Mouse (Mus musculus) lung, postnatal 25 days (tissue): ENCODE results near the gene Hpse2.

Experiments
- DNase-seq: peaks from one replicate; pipeline ENCODE4 v3.0.0; 2022; ENCODE audit warnings: low spot score

Hpse2 gene

GRCm38 (mm10) chr19:42948114-42948636, 440.0 kb downstream of the Hpse2 start:
- no peak for DNase-seq

GRCm38 (mm10) chr19:42937544-42937943, 450.6 kb downstream of the Hpse2 start:
- DNase-seq: no peak

GRCm38 (mm10) chr19:42936661-42937193, 451.4 kb downstream of the Hpse2 start:
- DNase-seq: no peak

GRCm38 (mm10) chr19:42929702-42930101, 458.5 kb downstream of the Hpse2 start:
- no peak for DNase-seq

DNA sequence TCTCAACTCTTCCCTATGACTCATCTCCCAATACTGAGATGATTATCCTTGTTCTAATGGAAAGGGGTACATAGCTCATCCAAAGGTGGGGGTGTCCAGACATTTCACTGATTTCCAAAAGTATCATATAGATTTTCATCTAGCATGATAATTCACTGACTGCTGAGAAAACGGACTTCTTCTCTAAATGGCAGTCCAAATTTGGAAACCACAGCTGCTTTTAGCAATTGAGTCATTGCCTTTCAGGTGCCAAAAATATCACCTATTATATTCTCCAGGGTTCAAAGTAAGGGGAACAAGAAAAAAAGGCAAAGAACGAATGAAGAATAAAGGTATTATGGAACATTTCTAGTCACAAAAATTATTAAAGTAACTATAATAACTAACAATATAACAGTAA, 459.9 kb downstream of the Hpse2 start:
- no peak for DNase-seq

DNA sequence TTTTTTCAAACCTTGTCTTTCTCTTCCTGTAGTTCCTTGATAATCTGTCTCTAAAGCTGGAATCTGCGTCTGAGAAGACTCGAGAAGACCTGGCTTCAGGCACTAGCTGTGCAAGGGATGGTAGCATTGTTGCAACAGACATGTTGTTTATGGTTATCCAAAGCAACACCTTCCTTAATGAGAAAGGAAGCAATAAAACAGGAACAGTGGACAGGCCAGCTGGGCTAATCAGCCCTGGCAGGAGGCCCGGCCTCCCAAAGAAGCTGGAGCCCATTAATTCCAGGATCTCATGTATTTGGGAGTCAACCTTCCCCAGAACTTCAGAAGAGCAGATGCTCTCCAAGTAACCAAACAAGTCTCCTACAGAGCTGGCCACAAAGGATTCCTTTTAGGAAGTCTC, 465.5 kb downstream of the Hpse2 start:
- peak; percentile 2 for DNase-seq

DNA sequence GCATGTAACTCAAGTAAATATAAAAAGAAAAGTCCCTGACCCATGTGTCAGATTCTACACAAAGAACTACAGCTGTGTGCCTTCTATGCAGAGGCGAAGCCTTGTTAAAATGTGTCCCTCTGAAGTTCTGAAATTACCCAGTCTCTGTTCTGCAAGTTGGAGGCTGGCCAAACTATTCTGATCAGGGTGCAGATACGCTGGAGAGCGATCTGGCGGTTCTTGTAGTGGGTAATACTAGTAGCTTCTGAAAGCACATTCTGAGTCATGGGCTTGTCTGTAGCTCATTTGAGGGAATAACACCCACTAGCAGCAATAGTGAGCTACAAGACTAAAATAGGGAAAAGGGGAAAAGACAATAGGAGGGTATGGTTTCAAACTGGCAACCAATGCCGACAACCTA, 474.5 kb downstream of the Hpse2 start:
- DNase-seq: no peak

- no peak for DNase-seq
Observed at GRCm38 (mm10) chr19:42909719-42910118, 478.4 kb downstream of the Hpse2 start.

DNA sequence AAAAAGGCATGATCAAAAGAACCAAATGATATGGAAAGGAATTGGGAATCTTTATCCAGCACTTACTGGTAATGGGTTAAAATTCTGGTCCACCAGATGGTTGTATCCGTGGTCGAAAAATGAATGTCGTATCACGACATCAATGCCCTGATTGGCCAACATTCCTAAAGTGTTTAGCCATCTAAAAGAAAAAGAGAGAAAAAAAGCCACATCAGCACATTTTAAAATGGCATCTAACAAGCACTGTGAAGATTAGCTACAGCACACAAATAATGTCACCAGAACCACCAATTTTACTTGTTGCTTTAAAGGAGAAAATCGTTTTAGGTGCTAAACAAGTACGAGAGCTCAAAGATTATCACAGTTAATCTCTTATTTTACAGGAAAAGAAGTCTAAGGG, 479.6 kb downstream of the Hpse2 start:
- no peak for DNase-seq

DNA sequence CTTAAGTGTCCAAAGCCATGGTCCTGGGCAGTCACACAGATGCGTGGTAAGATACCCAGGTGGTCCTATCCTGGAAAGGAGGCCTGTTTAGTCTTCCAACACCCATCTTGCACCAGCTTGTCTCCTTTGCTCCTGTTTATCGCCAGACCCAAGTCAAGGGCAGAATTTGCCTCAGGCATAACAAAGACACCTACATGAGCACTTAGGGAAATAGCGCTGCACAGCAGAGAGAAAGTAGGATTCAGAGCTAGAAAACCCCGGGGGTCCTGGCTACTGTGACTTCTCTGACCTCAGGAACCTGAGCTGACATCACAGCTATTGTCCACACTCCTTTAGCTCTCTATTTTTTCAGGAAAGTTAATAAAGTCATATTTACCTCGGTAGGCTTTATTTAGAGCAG, 481.8 kb downstream of the Hpse2 start:
- DNase-seq: no peak

- DNase-seq: peak; percentile 4
Observed at GRCm38 (mm10) chr19:42904726-42905125, 483.4 kb downstream of the Hpse2 start.

DNA sequence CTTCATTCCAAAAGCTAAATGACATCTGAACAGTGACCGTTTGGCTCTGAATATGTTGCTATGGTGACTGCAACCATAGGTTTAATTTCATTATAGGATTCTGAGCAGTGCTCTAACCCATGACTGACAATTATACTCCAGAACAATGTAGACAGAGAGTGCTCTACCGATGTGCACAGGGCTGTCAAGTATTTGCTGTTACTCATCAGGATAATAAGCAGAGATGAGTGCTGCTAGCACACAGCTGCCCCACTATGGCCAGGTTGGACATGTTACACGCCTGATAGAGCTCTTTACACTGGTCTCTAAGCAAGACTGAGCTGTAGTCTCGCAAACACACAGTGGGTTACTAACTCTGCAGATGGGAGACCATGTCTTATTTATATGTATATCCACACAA, 483.9 kb downstream of the Hpse2 start:
- DNase-seq: no peak

- no peak for DNase-seq
Observed at GRCm38 (mm10) chr19:42903840-42904239, 484.3 kb downstream of the Hpse2 start.

- DNase-seq: no peak
Observed at GRCm38 (mm10) chr19:42902410-42903021, 485.6 kb downstream of the Hpse2 start.

- DNase-seq: no peak
Observed at GRCm38 (mm10) chr19:42891599-42891998, 496.6 kb downstream of the Hpse2 start.

DNA sequence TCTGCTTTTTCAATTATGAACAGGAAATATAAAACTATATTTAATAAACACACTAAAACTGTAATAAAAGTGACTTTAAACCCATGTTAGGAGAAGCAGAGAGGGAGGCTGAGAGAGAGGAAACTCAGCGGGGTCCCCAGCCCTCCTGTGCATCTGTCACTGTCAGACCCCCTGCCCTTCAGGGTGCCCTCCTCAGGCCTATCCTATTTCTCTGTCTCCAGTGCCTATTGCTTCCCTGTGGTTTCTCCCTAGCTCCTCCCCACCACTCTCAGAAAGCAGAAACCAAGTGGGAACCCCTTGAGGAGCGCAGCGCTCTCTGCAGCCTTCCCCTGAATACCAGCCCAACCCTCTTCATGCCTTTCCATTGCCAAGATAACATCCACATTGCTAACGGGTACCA, 510.5 kb downstream of the Hpse2 start:
- no peak for DNase-seq

DNA sequence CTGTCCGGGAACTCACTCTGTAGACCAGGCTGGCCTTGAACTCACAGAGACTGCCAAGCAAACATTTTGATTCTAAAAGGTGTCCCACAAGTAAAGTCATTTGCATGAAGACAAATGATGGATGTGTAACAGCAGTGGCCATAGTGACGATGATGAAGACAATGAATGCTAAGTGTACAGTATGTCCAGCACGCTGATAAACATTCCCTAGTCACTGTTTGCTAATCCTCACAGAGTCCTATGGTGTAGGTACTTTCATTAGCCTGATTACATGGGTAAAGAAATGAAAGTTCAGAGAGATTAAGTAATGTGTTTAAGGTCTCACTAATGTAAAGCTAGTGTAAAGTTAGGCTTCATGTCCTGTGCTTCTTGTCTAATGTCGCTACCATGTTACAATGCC, 511.6 kb downstream of the Hpse2 start:
- DNase-seq: no peak

GRCm38 (mm10) chr19:42869663-42870530, 518.3 kb downstream of the Hpse2 start:
- no peak for DNase-seq

DNA sequence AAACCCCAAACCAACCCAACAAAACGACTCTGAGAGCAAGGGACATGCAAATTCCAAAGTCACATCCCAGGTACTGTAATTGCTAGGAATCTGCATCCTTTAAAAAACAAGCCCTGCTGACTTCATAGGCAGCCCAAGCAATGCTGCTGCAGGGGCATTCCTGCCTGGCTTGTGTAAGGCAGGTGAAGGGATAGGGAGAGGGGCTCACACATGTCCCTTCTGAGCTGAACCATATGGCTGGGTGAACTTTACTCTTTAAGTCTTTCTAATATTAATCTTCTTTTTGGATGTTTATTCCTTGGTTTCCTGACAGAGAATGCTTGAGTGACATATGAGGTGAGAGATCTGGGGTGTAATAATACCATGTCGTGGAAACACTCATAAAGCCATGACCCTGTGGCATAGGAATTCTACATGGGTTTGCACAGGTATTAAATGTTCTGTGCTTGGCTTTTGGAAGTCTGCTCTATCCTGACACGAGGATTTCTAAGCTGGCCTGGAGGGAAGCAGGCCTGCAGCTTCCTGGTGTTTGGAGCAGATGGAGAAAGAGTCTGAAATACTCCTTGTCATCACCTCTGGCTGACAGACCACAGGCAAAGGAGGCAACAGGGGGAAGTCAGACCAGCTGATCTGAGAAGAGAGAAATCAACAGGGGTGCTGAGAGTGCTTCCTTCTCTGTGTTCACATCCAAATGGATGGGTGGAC, 519.0 kb downstream of the Hpse2 start:
- DNase-seq: no peak

DNA sequence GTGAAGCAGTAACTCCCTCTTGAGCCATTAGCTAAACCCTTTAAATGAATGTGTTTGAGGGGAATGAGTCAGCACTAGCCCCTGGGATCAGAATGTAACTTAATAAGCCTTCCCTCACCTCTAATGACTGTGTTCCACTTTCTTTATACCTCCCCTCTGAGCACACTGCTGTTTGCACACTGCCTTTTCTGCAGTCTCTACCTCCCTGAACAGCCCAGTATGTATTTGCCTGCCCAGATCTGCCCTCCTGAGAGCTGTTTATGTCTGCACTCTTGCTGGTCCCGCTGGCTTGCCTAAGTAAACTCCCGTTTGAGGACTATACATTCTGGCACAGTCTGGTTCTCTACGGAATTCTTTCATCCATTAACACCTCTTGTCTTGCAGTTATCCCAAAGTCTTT, 525.1 kb downstream of the Hpse2 start:
- no peak for DNase-seq

DNA sequence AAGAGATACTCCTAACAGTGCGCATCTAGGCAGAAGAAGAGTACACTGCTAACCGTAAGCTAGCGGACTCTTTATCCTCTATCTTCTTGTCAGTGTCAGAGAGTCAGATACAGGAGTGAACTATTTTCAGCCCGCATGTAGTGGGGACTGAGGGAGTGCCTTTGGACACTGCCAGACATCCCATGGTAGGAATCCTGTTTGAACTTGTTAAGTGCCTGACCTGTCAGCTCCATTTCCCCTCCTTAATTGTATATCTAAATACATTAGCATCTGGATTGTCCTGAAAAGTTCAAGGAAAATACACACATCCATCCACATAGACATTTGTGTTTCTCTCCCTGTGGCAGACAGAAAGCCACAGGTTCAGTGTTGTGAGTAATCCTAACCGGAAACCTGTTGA, 531.1 kb downstream of the Hpse2 start:
- DNase-seq: no peak

DNA sequence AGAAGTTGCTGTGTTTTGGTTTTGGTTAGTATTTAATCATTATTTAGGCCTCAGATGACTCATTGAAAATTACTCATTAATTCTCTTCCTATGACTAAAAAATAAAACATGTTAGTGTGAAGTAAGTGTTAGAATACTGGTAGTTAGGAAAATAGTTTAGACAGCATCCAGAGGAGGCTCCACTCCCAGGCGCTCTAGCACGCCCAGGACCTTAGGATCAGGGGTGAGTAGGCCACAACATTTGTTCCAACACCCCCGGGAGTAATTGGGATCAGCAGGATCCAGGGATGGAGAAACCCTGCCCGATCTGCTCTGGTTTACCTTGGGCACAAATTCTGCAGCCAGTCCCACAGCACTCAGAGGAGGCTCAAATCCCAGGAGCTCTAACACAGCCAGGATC, 532.5 kb downstream of the Hpse2 start:
- DNase-seq: no peak

DNA sequence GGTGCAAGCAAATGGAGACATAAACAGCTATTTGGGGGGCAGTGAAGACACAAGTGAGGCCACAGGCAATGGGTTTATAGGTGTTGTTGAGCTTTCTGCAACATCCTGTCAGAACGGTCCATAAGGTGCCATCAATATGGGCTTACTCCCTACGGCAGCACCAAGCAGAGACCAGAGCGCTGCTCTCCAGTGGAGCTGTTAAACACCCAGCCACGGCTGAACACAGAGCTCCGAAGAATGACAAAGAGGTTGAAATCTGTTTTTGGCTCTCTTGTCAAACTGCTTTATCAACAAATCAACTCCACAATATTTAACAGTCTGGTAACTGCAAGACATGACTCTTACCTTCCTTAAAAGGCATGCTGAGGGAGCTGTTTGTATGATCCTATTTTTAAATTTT, 537.7 kb downstream of the Hpse2 start:
- no peak for DNase-seq
